Mouse (Mus musculus): ENCODE data around the gene Lonp1.
"Not testable (repeated sequence)": the region's sequence is repeated elsewhere in the genome, so short reads cannot be mapped to it uniquely, and the experiment has no call there.

Lonp1 gene

DNA sequence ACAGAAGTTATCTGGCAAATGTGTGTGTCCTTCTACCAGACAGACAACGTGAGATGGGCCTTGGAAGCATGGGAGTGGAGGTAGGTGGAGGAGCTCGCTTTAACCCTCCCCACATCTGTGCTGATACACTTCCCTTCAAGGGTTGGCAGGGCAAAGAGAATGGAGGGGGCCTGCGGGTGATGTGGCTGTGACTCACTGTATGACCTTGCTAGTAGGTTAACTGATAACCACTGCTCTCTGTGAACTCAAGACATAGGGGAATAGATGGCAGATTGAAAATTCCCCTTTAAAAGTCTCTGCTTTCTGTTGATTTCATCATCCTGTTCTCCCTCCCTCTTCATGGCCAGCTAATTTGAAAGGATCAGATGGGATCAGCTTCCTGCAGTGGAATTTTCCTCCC is 1.2 kb downstream of the Lonp1 start:
- DNase-seq (ENCODE audit: low spot score) = no peak

DNA sequence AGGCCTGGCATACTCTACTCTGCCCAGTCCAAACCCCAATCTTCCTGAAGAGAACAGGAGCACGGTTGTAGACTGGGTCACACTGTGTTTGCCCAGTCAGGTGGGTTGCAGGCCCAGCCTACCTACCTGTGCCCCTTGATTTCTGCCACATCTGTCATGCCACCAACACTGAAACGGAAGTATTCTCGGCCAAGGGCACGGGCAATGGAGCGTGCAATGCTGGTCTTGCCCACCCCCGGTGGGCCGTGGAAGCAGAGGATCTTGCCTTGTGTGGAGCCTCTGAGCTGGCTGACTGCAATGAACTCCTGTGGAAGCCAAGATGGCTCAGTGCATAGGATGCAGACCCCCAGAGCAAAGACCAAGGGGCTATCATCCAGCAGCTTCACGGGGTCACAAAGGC is 9.1 kb downstream of the Lonp1 start:
- no peak for DNase-seq (ENCODE audit: low spot score)

DNA sequence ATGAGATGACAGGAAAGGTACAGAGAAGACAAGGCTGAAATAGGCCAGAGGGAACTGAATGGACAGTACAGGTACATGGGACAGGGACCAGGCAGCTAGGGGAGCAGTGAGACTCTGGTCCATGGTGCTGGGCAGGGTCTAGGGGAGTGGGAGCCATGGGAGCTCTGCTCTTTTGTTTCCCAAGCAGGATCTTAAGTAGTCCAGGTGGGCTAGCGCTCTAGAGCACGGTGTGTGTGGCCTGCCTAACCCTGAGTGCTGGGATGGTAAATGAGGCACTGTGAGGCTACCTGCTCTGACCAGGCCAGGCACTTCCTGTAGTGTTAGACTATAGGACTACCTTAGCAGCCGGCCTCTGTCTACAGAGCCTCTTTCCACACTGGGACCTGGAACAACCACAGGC is 10.0 kb downstream of the Lonp1 start:
- no peak for DNase-seq (ENCODE audit: low spot score)

DNA sequence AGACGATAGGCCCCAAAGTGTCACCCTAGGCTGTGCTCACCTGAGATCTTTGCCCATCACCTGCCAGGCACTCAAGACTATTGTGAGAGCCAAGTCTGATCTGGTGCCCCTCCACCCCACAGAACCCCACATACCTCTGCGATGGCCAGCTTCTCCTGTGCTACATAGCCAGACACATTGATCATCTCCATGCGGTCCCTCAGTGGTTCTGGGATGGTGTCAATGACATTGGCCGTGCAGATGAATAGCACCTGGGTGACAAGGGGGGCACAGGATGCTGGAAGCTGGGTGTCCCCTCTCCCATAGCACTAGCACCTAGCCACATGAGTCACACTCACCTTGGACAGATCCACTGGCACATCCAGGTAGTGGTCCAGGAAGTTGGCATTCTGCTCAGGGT is 10.9 kb downstream of the Lonp1 start:
- DNase-seq (ENCODE audit: low spot score) = no peak

DNA sequence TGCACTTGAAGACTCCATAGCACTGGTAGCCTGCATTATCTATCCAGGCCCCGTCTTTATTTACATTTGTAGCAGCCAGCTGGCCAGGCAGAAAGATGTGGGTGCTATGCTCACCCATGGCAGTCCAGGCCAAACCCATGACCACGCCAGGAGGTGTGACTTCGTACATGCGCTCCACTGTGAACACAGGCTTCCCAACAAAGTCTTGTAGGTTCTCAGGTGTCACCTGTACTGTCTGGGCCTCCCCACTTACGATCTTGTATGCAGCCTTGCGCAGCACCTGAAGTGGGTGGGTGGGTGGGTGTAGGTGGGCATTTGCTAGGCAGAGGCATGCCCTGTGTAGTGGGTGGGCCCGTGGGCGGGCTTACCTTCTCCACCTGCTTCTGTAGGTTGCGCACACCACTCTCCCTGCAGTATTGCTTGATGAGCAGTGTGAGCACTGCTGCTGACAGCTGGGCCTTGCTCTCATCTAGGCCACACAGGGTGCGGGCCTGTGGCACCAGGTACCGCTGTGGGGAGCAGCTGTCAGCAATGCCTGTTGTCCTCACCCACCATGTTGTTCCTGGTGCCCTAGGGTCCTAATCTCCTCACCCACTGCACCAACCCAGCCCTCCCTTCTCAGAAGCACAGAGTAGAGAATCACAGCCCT is 11.4 kb downstream of the Lonp1 start:
- DNase-seq (ENCODE audit: low spot score) = no peak

DNA sequence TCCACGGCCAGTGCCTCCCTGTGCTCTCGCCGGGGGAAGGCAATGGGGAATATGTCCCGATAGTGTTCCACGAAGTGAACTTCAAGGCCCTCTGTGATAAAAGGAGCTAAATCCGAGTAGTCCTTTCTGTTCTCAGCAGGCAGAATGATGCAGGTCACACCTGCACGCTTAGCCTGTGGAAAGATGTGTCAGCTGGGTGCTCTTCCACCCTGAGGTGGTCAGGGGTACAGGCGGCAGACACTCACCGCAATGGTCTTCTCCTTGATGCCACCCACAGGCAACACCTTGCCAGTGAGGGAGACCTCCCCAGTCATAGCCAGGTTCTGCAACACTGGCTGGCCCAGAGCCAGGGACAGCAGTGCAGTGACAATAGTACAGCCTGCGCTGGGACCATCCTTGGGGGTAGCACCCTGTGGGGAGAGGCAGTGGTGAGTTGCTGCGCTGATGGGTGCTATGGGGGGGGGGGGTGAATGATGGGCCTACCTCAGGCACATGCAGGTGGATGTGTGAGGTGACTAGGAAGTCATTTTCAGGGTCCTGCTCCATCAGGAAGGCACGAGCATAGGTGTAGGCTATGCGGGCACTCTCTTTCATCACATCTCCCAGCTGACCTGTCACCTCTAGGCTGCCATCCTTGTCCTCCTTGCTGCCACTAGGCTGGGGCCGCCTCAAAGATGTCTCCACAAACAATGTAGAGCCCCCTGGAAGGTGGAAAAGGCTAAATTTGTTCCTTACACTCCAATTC is 12.1 kb downstream of the Lonp1 start:
- DNase-seq (ENCODE audit: low spot score) = no peak

DNA sequence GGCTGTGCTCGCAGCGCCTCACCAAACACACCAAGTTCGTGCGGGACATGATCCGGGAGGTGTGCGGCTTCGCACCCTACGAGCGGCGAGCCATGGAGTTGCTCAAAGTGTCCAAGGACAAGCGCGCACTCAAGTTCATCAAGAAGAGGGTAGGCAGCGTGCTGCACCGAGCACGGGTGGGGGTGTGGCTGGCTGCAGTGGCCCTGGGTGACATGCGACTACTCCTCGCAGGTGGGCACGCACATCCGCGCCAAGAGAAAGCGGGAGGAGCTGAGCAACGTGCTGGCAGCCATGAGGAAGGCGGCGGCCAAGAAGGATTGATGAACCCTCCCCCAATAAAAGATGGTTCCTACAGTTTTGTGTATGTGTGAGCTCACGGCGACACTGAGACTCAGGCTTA is 12.8 kb downstream of the Lonp1 start:
- DNase-seq (ENCODE audit: low spot score) = peak; percentile 42

DNA sequence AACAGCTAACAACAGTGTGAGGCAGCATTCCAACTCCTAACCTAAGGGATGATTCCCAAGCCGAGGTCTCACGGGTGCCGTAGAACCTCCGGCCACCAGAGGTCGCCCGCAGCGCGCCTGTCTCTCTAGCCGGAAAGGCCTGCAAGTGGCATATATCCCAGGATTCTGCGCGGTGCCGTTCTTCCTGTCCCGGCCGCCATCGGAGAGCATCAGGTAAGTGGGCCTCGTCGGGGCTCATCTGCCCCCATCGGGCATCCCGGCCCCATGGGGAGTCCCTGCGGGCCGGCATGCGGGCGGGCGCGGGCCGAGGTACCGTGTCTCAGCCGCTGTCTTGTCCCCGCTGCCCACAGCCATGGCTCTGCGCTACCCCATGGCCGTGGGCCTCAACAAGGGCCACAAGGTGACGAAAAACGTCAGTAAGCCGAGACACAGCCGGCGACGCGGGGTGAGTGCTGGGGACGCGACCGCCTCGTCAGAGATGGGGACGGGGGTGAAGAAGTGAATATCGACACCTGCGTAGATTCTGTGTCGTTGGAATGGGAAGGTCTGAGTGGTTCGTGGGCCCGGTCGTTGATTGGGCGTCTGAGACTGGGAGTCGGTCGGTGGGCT is 13.3 kb downstream of the Lonp1 start, which contains the start of gene Rpl36:
TSS of gene Rpl36 (plus strand) at position 181 of the 609 bp plus-strand sequence.
- DNase-seq (ENCODE audit: low spot score) = peak; percentile 94

DNA sequence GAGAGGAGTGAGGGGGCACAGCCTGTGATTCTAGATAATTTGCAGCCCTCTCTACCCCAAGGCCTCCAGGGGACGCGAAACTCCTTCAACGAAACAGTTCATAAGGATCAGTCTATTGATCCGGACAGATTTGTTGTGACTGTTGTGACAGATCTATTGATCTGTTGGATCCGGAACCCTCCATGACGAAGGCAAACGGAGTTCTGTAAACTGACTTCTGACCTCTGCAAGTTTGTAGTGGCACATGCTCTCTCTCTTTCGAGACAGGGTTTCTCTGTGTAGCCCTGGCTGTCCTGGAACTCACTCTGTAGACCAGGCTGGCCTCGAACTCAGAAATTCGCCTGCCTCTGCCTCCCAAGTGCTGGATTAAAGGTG is 14.1 kb downstream of the Lonp1 start:
- not testable (repeated sequence) for DNase-seq (ENCODE audit: low spot score)

DNA sequence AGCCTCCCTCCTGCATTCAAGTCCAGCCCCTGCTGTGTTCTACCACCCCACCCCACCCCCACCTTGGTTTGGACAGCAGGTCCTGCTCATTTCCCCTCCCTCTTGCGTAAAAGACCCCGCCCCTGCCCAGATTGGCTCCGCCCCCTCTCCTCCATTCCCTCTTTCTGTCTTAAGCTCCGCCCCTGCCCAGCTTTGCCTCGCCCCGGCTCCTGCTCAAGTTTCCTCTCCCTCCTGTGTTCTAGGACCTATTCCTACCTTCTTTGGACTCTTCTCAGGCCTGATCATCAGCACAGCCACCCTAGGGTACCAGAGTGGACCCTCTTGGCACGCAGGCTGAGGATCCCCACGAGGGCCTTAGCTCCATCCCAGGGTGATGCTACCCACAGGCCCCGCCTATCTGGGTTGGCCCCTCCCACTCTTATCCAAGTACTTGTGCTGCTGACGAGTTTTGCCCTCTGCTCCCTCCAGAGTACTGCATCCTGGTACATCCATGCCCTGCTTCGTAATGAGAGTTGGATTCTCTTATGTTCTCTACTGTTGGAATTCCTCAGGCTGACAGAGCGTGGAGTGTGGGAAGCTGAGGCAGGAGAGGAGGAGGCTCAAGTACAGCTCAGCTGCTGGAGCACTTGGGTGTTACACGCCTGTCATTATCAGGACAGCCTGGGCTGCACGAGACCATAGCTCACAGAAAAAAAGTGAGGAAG is 14.7 kb downstream of the Lonp1 start:
- DNase-seq (ENCODE audit: low spot score) = peak; percentile 78

DNA sequence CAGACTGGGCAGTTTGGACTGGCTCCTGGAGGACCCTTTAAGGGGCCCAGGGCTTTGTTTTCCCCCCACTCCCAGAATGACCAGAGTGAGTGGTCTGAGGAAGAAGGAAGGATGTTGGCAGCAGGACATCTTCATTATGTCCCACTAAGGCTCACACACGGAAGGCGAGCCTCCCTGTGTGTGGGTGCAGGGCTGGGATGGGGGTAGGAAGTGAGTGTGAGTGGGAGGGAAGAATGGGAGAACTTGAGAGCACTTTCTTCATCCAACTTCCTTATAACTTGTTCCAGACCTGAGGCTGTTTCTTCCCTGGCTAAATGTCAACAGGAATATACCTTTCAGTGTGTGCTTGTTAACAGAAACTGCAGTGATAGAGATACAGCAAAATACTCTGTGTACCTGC is 15.4 kb downstream of the Lonp1 start:
- no peak for DNase-seq (ENCODE audit: low spot score)

DNA sequence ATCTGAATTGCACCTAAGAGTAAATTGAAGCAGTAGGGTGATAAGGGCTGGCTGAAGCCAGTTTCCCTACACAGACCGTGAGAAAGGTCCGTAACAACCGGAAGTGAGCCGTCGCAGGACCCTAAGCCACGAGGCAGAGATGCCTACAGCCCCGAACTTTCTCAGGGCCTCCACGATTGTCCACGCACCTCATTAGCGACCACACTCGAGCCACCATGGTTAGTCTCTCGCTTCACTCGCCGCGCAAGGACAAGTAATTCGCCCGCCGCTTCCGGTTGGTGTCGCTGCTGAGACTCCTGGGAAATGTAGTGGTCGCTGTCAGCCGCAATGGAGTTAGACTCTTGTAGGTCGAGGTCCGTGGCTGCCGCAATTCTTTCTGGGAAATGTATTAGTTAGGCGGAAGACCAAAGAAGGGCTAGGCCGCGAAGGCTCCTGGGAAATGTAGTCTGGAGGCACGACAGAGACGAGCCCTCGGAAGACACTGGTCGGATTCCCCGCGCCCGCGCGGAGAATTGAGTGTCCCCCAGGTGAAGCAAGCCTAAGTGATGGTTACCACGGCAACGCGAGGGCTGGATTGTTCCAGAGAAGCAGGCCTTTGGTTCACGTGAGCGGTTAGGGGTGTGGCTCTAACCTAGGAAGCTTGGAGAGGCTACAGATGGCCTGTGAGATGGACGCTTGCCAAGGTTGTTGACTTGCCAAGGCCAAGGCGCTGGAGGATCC is 17.1 kb downstream of the Lonp1 start, which contains the start of gene 2410015M20Rik:
TSS of gene 2410015M20Rik (minus strand) at position 320 of the 720 bp plus-strand sequence.
- peak; percentile 96 for DNase-seq (ENCODE audit: low spot score)

DNA sequence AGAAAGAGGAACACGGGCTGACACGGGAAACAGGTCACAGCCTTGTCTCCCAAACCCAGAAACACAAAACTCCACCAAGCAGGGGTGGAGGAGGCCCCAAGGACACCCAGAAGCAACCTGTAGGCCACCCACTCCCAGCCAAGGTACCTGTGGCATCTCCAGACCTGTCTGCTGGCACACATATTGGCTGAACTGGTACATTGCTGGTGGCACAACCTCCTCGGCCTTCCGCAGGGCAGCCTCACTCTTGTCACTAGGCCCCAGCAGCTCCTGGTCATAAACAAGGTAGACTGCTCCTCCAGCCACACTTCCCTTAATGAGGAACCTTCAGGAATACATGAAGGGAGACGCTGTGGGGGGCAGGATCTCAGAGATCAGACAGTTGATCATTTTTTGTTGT is 18.0 kb downstream of the Lonp1 start:
- no peak for DNase-seq (ENCODE audit: low spot score)

DNA sequence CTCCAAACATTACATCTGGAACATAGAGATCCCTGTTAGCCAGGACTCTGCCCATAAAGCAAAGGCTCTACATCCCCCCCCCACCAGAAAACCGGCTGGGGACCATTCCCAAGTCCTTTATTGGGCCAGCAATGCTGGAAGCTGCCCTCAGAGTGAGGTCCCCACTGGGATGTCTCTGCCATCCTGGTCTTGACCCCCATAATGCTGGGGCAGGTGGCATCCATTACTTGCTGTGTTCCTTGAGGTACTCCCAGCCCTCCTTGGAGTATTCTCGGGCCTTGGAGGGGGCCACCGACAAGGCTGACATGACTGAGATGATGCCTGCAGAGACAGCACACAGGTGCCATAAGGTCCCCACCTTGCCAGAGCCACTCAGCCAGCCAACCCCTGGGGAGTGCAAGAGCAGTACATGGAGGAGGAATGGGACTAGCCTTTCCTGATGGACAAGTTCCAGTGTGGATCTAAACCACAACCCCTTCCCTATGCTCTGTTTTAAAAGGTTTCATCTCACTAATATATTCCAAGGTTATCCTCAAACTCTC is 19.1 kb downstream of the Lonp1 start:
- no peak for DNase-seq (ENCODE audit: low spot score)

DNA sequence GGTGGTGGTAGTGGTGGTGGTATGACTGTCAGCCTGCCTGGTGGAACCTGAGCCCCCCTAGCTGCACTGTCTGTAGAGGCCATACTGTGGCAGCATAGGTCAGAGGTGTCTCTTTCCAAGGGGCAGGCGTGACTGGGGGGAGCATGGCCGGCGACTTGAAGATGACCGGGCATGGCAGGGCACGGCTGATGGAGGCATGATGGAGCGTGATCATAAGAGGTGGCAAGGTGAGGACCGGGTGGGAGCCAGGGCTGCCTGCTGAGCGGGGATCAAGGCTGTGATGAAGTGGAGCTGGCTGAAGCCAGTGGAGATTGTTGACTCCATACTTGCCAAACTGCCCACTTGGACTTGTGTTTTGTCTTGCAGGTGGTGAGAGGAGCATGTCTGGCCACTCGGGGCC is 21.3 kb downstream of the Lonp1 start:
- no peak for DNase-seq (ENCODE audit: low spot score)

DNA sequence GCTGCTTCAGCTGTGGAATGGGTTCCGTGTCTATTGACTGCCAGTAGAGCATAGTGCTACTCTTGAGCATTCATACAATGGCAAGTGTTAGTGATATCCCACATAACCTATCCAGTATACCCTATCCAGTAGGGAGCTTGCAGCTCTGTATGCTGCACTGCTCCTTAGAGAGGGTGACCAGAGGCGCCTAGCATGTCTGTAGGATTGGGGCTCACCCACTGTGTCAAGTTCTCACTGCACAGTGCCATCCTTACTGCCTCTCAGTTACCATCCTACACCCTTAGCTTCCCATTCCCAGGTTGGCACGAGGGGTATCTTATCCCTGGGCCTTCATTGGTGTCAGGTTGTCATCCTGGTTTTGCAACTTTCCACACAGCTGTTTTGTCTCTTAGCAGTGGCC is 22.3 kb downstream of the Lonp1 start:
- DNase-seq (ENCODE audit: low spot score) = no peak

DNA sequence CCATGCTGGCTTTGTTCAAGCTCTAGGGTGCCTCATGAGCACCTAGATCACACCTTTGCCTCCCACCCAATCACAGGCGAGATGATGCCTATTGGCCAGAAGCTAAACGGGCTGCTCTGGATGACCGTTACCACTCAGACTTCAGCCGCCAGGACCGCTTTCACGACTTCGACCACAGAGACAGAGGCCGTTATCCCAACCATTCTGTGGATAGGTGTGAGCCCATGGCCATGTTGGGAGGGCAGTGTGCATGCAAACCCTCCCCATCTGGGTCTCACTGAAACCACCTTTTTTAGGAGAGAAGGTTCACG is 22.7 kb downstream of the Lonp1 start:
- no peak for DNase-seq (ENCODE audit: low spot score)

DNA sequence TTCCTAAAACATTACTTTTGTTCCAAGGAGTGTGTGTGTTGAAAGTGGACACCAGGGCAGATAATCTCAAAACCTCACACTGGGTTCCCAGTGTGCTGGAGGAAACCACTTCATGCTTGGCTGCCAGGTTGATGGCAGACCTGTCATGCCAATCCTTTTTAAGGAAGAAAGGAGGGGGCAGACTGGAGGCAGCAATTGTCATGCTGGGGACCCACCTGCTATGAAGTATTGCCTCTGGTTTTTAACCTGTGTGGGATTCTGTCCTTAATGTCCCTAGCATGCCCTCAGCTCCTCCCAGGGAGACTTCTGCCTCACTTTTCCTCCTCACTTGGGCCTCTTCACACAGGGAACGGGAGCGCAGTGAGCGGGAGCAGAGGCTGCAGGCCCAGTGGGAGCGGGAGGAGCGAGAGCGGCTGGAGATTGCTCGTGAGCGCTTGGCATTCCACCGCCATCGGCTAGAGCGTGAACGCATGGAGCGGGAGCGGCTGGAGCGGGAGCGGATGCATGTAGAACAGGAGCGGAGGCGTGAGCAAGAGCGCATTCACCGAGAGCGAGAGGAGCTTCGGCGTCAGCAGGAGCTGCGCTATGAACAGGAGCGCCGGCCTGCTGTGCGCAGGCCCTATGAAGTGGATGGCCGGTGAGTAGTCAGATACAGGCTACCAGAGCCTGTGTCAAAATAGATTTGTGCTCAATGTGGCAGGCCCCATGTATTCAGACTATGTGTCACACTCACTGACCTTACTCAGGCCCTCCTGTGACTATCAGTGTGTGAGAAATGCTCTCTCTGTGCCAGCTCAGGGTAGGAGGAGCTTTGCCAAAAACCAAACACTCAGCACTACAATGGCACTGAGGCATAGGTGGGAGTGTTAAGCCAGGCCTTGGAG is 23.3 kb downstream of the Lonp1 start:
- DNase-seq (ENCODE audit: low spot score) = no peak

DNA sequence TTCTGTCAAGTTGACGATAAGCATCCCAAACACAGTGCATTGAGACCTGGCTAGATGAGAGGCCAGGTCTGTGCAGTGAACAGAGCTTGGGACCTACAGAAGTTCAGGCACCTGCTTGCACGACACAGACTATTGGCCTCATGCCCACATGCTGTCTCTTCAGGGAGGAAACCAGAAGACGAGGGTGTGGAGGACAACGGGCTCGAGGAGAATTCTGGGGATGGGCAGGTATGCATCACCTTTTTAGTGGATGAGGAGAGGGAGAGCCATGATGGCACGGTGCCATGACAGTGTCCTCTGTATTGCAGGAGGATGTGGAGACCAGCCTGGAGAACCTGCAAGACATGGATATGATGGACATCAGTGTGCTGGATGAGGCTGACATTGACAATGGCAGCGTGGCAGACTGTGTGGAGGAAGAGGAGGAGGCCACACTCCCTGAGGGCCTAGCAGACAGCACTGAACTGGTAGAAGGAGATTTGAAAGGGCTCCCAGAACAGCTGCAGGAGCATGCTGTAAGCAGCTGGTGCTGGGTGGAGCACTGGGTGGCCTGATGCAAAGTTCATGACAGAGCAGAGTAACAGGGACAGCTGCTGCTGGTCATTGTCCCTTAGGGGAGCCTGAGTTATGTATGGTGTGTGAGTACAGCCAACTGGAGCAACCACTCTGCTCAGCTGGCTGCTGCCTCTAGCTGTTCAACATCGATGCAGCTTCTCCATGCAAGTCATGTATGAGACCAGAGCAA is 33.0 kb downstream of the Lonp1 start:
- DNase-seq (ENCODE audit: low spot score) = no peak

DNA sequence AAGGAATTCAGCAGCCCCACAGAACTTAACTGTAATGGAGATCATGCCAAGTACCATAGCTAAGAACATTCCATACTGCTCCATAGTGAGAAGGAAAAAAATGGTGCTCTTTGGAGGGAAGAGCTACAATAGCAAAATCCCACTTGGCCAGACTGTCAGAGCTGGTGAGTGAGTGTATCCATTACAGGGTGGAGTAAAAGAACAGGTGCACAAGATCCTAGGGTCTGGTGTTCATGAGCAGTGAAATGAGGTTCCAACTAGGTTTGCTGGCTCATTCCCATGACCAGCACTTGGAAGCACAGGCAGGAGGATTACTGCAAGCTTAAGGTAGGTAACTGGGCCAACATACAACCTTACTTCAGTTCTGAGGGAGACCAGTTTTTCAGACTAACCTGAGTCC is 34.1 kb downstream of the Lonp1 start:
- DNase-seq (ENCODE audit: low spot score) = no peak

All from testis, postnatal 14 days (tissue).